Mouse (Mus musculus): ENCODE results near the gene Baz2a.
"Not testable (repeated sequence)": the region's sequence is repeated elsewhere in the genome, so short reads cannot be mapped to it uniquely, and the experiment has no call there.

Baz2a gene

GRCm38 (mm10) chr10:128110103-128110761, 18.9 kb downstream of the Baz2a start:
- no peak for DNase-seq (ENCODE audit: inconsistent age in 2 of 2, low spot score in 1 of 2)

DNA sequence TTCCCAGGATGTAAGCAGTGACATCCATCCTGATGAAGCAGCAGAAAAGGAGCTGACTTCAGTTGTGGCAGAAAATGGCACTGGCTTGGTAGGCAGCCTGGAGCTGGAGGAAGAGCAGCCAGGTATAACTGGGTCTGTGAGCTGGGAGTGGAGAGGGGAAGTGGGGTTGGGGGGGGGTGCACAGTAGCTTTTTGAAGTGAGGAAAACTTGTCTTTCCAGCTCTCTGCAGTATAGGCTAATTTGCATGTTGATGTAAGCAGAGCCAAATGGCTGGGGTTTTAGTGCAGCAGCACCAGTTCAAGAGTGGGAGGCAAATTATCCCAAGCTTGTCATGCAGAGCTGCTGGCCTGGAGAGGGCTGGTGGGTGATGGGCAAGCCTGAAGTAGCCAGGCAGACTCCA, 19.9 kb downstream of the Baz2a start:
- no peak for DNase-seq (ENCODE audit: inconsistent age in 2 of 2, low spot score in 1 of 2)

GRCm38 (mm10) chr10:128123833-128124232, 32.5 kb downstream of the Baz2a start:
- no peak for DNase-seq (ENCODE audit: inconsistent age in 2 of 2, low spot score in 1 of 2)

DNA sequence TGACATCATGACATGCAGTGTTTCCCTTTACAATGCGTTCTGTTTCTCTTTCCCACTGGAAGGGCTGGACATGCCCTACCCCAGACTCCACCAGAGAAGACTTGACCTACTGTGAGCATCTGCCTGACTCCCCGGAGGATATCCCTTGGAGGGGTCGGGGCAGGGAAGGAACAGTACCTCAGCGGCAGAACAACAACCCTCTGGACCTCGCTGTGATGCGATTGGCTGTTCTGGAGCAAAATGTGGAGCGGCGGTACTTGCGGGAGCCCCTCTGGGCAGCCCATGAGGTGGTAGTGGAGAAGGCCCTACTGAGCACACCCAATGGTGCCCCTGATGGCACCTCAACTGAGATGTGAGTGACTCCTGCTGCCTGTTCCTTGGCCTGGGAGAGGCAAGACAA, 33.5 kb downstream of the Baz2a start:
- no peak for DNase-seq (ENCODE audit: inconsistent age in 2 of 2, low spot score in 1 of 2)

- no peak for DNase-seq (ENCODE audit: inconsistent age in 2 of 2, low spot score in 1 of 2)
Measured at GRCm38 (mm10) chr10:128125951-128126350, 34.6 kb downstream of the Baz2a start.

GRCm38 (mm10) chr10:128127497-128127896, 36.1 kb downstream of the Baz2a start:
- no peak for DNase-seq (ENCODE audit: inconsistent age in 2 of 2, low spot score in 1 of 2)

GRCm38 (mm10) chr10:128128143-128128542, 36.8 kb downstream of the Baz2a start:
- no peak for DNase-seq (ENCODE audit: inconsistent age in 2 of 2, low spot score in 1 of 2)

GRCm38 (mm10) chr10:128131297-128131696, 39.9 kb downstream of the Baz2a start:
- DNase-seq (ENCODE audit: inconsistent age in 2 of 2, low spot score in 1 of 2) = no peak

DNA sequence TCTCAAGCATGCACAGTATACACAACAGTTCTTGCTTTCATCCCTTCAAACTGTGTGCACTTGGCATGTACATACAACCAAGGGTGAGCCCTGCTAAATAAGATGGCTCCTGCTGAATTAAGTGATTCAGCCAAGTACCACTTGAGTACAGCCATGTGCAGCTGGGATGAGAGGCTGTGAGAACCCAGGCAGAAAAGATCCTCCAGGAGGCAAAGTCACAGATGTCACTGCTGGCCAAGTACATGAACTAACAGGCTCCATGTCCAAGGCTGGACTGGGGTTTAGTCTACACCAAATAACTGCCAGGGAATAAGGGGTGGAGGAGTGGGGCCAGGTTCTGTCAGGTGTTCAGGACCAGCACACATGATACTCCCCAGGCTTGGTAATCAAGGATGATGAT, 40.4 kb downstream of the Baz2a start:
- DNase-seq (ENCODE audit: inconsistent age in 2 of 2, low spot score in 1 of 2) = no peak

DNA sequence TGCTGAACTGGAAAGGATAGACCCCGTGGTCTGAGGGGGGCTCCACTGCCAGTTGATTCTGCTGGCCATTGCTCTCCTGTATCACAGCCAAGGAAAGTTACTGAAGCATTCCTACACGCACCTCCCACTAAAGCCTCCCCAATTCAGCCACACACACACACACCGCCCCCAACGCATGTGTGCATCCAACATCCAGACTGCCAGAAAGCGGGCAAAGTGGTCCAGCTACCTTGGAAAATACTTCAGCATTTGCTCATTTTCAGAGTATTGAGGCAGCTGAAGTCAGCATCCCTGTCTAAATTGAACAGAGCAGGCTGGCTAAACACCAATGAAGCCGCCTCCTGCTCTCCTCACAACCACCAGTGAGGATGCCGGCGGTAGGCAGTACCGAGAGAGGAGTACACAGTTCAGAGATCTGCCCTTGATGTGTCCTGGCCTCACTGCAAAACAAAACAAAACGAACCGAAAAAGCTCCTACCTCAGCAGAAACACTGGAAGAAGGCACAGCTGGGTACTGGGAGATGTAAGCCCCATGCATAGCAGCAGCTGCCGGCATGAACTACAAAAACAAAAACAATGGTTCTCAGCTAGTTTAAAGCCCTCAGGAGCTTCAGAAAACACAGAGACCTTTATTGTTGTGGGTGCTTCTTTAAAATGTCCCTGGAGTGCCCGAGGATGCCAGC, 42.4 kb downstream of the Baz2a start:
- no peak for DNase-seq (ENCODE audit: inconsistent age in 2 of 2, low spot score in 1 of 2)

GRCm38 (mm10) chr10:128135374-128135773, 44.0 kb downstream of the Baz2a start:
- DNase-seq (ENCODE audit: inconsistent age in 2 of 2, low spot score in 1 of 2) = no peak

- DNase-seq (ENCODE audit: inconsistent age in 2 of 2, low spot score in 1 of 2) = peak in 1 of 2 experiments; percentile 87
Measured at GRCm38 (mm10) chr10:128140236-128140952, 49.0 kb downstream of the Baz2a start.

- no peak for DNase-seq (ENCODE audit: inconsistent age in 2 of 2, low spot score in 1 of 2)
Measured at GRCm38 (mm10) chr10:128142165-128142564, 50.8 kb downstream of the Baz2a start.

DNA sequence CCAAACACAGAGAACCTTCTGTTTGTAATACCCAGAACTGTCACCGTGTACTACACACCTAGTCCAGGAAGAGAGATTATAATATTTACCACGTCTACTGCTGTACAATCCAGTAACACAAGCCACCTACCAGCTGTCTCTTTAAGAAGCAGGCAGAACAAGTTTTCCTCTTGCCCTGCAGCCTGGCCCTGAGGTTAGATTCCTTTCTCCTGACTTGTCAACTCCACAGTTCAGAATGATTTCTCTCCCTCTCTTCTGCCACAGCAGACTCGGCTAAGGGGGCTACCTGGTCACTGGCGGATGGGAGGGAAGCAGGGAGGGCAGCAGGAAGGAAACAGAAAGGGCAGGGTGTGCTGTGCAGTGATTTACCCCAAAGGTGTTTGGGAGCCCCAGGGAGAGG, 52.3 kb downstream of the Baz2a start:
- DNase-seq (ENCODE audit: inconsistent age in 2 of 2, low spot score in 1 of 2) = peak; percentile 54 to 76

DNA sequence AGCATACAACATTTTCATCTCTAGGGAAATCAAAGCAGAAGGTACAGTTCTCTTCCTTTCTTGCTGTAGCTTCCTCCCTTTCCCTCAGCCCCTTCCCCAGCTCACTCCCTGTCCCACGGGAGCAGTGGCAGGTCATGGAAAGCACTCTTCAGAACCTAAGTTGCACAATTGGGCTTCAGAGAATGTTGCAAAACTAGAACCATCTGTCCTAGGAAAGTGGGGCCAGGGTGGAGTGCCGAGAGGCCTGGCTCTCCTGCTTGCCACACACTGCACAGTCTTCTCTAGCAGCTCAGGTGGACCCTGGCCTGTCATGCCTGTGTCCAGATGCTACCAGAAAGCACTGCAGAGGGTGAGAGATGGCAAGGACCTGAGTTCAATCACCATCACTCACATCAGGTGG, 53.6 kb downstream of the Baz2a start:
- DNase-seq (ENCODE audit: inconsistent age in 2 of 2, low spot score in 1 of 2) = peak in 1 of 2 experiments; percentile 81

DNA sequence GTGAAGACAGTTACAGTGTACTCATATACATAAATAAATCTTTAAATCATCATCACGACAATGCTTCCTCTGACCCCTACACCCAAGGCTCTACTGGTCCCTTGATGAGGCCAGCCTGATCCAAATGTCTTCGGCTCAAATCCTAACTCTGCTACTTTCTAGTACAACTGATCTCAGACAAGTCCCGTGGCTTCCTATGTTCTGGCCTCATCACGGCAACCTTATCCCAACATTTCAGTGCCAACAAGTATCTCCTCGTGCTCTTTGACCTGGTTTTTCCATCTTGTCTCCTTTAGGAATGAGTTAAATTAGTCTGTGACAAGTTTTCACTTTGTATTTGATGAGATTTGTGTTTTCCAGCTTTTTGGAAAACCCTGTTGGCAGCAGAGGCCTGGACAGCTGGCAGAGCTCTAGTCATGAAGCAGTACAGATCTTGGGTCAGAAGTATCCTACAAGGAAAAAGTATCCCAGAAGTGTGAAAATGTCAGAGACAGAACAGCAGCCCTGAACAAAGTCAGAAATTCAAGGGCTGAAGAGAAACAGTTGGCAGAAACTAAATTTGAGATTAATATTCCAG, 57.5 kb downstream of the Baz2a start:
- no peak for DNase-seq (ENCODE audit: inconsistent age in 2 of 2, low spot score in 1 of 2)

- peak; percentile 89 to 95 for DNase-seq (ENCODE audit: inconsistent age in 2 of 2, low spot score in 1 of 2)
Measured at GRCm38 (mm10) chr10:128149592-128149991, 58.2 kb downstream of the Baz2a start.

DNA sequence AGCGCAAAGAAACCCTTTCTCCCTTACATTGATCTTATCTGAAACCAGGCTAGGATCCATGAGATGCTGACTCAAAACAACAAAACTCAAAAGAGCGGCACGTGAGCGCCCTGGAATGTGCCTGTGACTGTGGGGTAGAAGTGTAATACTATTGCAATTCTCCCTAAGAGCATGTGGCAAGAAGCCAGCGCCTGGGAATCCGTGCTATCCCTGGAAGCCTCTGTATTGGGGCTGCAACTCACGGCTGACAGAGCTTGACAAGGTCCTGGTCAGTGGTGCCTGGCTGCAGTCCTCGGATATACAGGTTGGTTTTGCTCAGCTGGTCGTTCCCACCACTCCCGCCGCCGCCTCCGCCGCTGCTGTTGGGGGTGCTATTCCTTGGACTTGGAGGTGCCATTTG, 59.6 kb downstream of the Baz2a start:
- DNase-seq (ENCODE audit: inconsistent age in 2 of 2, low spot score in 1 of 2) = peak; percentile 80 to 85

- no peak for DNase-seq (ENCODE audit: inconsistent age in 2 of 2, low spot score in 1 of 2)
Measured at GRCm38 (mm10) chr10:128153978-128154377, 62.6 kb downstream of the Baz2a start.

DNA sequence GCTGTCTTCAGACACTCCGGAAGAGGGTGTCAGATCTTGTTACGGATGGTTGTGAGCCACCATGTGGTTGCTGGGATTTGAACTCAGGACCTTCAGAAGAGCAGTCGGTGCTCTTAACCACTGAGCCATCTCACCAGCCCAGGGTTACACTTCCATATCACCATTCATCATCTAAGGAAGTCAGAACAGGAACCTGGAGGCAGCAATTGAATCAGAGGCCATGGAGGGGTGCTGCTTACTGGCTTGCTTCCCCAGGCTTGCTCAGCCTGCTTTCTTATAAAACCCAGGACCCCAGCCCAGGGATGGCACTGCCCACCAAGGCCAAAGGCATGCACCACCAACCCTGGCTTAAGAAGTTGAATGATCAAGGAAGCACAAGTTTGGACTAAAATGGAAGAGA, 74.3 kb downstream of the Baz2a start:
- not testable (repeated sequence) for DNase-seq (ENCODE audit: inconsistent age in 2 of 2, low spot score in 1 of 2)

DNA sequence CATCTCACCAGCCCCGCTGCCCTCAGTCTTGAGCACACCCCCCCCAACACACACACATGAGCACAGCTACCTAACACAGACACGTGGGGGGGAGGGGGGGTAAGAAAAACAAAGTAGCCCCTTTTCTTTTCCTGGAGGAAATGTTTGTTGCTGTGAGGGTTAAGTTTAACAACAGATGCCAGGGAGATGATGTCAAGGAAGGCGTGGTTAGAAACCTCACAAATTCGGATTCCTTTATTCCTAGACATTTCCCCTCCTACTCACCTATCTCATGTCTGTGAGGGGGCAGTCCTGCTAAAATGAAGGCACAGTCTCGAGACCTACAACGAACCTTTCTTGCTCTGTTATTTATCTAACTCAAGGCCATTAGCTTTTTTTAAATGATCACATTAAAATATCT, 75.7 kb downstream of the Baz2a start:
- no peak for DNase-seq (ENCODE audit: inconsistent age in 2 of 2, low spot score in 1 of 2)

- not testable (repeated sequence) for DNase-seq (ENCODE audit: inconsistent age in 2 of 2, low spot score in 1 of 2)
Measured at GRCm38 (mm10) chr10:128171348-128171747, 80.0 kb downstream of the Baz2a start.

Measured in adrenal gland, adult (tissue).